Mouse (Mus musculus) urinary bladder, postnatal 4 days (tissue): ENCODE measurements at regions not wholly inside any gene's neighbourhood (a gene's known extent, or its start where the extent isn't known, plus 50 kb on each side); places are given as distances from the start of the nearest gene placed in this dataset.

ENCODE experiments used
- DNase-seq, 2 experiments: peaks; one replicate each; pipeline ENCODE4 v3.0.0; 2021 to 2022; ENCODE audit warnings: low spot score in 2 of 2

DNA sequence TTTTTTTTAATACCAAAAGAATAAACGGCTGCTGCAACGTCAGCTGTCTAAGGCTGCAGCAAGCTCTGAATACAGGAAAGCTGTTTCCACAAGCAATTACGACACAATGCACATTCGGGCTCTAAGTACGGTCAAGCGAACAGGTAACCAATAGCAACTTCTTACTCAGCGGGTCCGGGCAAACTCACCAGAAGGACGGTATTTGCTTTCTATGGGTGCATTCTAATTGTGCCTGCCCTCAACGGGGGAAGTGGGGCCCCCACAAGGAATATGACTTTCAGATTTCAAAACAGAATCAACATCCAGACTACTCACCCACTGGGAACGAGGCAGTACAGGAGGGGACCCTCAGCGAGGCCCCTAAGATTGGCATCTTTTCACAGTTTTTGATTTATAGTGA lies 280.1 kb upstream of the Sash1 start:
- DNase-seq, result no peak

DNA sequence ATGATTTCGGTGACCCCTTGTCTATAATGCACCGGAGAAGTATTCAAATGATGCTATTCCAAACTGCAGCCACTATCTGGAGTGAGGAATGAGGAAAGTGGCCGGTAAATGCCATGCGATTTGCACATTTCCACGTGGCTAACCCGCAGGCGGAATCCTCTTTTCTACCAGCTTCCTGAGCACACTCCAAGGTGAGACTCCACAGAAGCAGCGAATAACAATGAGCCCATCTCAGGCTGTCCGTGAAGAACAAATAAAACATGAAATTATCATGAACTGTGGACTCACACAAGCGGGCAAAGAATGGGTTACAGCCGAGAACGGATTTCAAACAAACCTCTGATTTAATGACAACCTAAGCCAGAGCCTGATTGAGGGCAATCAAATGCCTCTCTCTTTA lies 279.7 kb upstream of the Sash1 start:
- no peak for DNase-seq

DNA sequence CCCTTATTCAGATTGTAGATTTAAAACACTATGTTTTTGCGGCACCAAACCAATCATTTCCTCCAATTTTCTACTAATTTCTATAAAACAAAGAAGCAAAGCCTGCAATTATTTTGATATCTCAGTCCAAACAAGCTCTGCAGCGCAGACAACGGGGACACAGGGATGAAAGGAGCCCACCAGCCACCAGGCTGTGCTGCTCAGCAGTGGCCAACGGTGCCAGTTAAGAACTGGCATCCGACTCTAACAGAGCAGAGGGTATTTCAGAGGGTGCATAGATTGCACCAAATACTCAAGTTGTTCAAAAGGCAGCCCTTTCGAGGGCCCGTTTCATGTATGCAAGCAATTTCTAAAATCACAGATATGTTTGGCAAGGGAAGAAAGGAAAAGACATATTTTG lies 278.5 kb upstream of the Sash1 start:
- no peak for DNase-seq

GRCm38 (mm10) chr10:9161597-9161996 lies 275.7 kb upstream of the Sash1 start:
- no peak for DNase-seq

DNA sequence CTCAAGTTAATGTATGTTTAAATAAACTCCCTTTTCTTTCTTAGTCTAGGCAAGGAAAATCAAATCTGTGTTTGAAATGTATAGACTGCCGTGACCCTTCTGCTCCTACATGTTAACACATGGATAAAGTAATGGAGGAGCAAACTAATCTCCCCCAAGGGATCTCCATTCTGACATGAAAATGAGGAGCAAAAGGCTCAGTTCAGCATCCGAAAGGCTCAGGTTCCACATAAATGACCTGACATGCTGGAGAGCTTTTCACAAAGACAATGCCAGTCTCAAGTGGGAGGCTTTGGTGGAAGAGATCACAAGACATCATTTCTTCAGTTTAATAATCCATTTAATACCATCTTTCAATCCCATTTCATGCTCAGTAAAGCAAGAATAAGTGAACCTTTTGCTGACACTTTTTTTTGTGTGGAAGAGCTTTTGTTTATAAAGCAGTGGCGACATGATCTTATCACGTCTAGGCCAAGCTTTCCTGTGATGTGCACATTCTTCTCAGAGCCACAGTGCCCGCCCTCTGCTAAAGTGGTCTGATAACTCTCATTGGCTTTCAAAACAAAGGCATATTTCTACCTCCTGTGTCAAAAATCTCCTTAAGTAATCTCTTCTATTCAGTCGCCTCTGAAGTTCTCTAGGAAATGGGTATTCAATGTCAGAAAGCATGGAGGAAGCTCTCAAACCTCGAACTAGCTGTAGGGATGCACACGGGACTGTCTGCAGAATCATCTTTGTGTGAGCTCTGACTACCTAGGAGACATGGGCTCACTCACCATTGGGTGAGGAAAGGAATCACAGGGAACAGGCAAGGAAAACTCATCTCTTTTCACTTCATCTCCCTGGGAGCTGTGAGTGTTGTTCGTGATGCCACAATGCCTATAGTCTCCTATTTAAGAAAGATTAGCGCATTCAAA lies 271.7 kb upstream of the Sash1 start:
- DNase-seq, result no peak

- no peak for DNase-seq
These were observed 250.2 kb upstream of the Sash1 start for GRCm38 (mm10) chr10:9136099-9136498.

- no peak for DNase-seq
These were observed 248.6 kb upstream of the Sash1 start for GRCm38 (mm10) chr10:9134293-9135021.

- DNase-seq, result no peak
These were observed 244.2 kb upstream of the Sash1 start for GRCm38 (mm10) chr10:9130061-9130460.

- DNase-seq, result no peak
These were observed 233.4 kb upstream of the Sash1 start for GRCm38 (mm10) chr10:9119249-9119648.

GRCm38 (mm10) chr10:9117648-9118551 lies 232.0 kb upstream of the Sash1 start:
- no peak for DNase-seq

GRCm38 (mm10) chr10:9117134-9117533 lies 231.3 kb upstream of the Sash1 start:
- no peak for DNase-seq

DNA sequence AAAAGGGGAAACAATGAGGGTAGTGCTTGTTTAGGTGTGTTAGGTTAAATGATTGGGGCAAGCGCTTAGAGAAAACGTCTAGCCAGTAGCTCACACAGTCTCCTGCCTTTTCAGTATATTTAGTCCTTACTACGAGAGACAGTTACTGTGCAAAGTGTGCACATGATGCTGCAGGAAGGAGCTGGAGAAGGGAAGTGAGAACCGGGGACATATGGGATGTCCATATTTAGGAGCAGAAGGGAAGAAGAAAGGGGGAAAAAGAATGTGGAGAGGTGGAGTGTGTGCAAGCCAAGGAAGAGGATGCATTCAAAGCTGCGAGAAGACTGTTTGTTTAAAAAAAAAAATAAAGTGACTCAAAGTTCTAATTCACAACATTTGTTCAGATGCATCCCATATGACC lies 227.8 kb upstream of the Sash1 start:
- no peak for DNase-seq

DNA sequence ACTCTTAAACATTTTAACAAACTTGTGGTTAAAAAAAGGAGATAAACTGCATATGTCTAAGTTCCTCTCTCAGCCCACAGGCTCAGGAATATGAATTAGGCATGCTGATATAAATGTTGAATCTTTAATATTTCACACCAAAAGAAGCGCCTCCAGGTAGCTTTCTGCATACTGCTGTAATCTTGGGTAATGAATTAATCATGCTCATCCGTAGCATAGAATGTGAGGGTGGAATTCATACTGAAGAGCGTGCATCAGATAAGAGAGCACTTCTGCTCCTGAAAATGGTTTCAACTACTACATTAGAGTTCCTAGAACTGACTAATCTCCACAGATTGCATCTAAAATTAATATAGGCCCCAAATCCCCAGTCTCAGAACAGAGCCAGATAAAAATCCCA lies 225.2 kb upstream of the Sash1 start:
- DNase-seq, result no peak

DNA sequence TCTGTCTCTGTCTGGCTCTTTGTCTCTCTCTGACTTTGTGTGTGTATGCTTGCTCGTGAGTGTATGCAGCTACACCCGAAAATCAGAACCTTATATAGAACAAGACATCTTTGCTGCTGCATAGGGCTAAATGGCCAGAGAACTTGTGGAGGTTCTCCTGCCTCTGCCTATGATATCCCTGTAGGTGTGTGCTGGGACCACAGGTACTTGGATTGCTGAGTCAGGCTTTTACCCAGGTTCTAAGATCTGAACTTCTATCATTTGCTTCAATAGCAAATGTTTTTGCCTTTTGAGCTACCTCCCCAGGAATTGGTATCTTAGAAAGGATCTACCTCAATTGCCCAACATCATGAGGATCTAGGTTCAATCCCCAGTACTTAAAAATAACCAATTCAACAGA lies 210.3 kb upstream of the Sash1 start:
- no peak for DNase-seq

GRCm38 (mm10) chr10:9095163-9095562 lies 209.3 kb upstream of the Sash1 start:
- no peak for DNase-seq

DNA sequence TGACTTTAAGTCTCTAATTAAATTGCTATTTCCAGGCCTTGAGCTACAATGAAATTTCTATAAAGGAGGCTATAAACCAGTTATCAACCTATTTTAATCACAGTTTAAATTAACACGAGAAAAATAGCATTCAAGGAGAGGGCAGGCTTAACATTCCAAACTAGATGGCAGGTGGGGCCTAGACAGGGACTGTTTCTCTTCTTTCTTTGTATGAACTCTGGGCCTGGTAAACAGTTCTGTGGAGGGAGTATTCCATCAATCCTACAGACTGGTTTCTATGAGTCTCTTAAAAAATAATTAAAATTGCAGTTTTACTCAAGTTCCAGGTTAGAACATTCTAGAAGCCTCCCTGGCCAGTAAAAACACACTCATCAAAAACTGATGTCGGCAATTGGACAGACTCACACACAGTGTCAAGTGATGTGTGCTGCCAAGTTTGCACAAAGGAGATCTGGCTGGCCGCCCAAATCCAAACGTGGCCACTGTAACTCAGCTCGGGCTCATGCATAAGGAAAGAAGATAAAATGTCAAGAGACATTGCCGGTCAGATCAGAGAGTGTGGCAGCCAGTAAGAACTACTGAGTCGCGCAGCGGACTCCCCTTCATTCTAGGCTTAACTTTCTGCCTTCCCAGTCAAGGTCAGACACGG lies 206.5 kb upstream of the Sash1 start:
- peak in 1 of 2 experiments; percentile 20 for DNase-seq

DNA sequence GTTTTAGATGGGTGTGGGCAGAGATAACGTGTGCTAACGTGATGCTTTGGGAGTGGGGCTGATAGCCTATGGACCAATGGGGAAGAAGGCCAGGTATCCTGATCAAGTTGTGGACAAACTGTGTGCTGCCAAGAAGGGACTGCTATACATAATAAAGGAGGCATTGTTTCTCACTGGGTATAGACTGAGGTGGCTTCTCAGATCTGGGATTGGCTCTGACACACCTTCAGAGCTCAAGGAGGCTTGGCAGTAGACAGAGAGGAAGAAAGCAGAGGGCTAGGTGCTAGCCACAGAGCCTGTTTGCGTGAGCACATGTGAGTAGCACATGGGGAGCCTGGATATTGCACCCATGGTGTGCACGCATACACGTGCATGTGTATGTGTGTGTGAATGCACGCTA lies 205.1 kb upstream of the Sash1 start:
- no peak for DNase-seq

- no peak for DNase-seq
These were observed 202.0 kb upstream of the Sash1 start for GRCm38 (mm10) chr10:9087871-9088270.

DNA sequence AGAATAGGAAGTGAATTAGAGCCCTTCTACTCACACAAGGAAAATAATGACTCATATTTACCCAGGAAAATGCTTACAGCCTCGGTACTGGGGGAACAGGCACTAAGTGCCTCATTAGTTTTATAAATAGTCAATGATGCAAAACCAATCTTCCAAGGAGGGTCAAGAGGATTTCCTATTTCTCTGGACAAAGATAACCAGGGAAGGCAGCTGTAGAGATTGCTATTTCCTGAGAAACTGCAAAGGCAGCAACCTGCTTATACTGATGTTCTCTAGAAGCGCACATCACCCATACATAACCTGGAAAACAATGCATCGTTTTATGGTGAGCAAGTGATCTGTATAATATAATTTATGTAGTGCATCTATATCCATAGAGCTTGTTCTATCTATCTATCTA lies 201.3 kb upstream of the Sash1 start:
- no peak for DNase-seq

DNA sequence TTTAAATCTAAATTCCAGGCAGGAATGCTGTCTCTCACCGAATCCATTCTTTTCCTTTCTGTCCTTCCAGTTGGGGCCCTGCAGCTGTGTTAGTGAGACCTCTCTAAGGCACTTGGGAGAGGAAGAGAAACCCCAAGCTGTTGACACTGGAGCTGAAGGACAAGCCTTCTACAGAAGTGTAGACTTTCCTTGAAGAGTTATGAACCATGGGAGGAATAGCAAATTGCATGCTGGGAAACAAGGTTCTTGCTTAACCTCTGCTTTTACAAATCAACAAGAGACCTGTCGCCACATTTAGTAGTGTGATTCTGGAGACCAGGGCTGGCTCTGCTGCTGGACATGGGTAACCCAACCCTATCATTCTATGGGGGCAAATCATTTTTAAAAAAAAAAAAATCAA lies 200.8 kb upstream of the Sash1 start:
- no peak for DNase-seq

- DNase-seq, result no peak
These were observed 199.6 kb upstream of the Sash1 start for GRCm38 (mm10) chr10:9085441-9085840.

- no peak for DNase-seq
These were observed 189.0 kb upstream of the Sash1 start for GRCm38 (mm10) chr10:9074916-9075315.
